Mouse (Mus musculus) layer of hippocampus, postnatal 36 days (tissue): ENCODE measurements around the gene Carmil1. TPM values are rescaled to one million over a fixed set of nuclear protein-coding genes. Genes with fewer than 3 reads are reported as not detected.
A peak's percentile ranks its signal among the peaks of the same experiment; 100 is the strongest.

Source experiments
- DNase-seq, 2 experiments: peaks; one replicate each; pipeline ENCODE4 v3.0.0; 2022
- total RNA-seq, 2 experiments: library from RNA; stranded (reverse); gene quantifications; 2 replicates each; pipeline ENCODE4 v1.2.3; 2021

Carmil1 gene
- total RNA-seq, 2 experiments from 2014 or later, result 46.4 to 47.3 TPM

DNA sequence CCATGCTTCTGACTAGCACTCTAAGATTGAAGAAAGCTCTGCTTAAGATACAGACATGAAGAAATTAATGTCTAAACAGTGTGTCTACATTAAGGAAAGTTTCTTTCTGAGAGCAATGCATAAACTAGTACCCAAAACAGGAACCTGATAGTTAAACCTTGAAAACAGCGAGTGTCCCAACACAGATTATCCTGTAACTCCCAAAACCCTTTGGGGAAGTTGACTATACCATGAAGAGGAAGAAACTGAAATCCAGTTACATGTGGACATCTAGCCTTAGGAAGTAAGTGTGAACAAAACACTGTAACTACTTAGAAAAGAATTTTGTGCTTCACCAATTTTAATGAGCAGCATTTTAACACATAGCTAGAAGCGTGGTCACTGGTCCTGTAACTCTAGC, 177.4 kb downstream of the Carmil1 start:
- DNase-seq, result no peak

DNA sequence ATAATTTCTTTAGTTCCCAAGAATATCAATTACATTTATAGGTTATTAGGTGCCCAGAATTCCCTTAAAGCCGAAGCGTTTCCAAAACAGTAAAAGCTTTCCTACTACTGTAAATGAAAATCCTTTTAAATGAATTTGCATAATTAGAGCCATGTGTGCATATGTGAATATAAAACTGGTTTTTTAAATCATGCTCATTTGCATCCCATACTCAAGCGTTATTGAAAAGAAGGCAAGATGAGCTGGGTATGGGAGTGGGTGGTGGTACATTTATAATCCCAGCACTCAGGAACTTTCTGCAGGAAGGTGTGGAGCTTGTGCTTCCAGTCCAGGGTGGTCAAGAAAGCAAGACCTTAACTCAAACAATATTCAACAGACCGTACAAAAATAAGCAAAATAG, 178.3 kb downstream of the Carmil1 start:
- no peak for DNase-seq

DNA sequence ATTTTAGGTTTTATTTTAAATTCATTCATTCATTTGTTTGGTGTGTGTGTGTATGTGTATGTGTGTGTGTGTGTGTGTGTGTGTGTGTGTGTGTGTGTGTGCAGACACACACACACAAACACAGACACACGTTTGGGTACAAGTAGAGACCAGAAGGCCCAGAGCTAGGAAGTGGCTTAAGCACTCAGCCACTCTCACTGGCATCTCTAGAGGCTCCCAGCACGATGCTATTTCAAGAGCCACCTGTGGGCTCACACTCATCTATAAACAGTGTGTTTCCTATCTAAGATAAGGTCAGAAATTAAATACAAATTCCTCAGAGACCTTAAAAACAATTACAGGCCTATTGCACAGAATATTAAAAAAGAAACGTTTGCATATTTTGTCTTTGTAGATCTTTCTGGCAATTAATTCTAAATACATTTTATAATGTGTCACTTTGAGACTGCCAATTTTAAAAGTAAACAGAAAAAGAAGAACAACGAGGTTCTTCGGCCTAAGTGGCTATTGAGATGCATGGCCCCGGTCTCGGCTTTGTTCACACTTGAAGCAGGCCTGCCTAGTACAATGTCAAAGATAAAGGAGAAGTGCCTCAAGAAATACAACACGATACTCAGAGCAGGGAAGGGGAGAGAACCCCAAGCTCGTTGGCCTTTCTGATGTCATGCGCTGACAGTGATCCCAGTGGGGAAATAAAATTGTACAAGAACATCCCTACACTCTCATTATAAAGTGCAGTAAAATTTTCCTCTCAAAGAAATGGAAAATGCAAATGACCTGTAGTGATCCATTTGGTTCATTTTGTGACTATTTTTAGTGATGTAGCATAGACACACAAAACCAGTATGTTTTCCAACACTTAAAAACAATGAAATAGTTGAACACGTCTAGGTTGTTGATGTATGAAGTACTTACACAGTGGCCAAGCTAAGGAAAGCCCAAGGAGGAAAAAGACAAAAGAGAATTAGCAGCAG, 179.2 kb downstream of the Carmil1 start:
- no peak for DNase-seq

DNA sequence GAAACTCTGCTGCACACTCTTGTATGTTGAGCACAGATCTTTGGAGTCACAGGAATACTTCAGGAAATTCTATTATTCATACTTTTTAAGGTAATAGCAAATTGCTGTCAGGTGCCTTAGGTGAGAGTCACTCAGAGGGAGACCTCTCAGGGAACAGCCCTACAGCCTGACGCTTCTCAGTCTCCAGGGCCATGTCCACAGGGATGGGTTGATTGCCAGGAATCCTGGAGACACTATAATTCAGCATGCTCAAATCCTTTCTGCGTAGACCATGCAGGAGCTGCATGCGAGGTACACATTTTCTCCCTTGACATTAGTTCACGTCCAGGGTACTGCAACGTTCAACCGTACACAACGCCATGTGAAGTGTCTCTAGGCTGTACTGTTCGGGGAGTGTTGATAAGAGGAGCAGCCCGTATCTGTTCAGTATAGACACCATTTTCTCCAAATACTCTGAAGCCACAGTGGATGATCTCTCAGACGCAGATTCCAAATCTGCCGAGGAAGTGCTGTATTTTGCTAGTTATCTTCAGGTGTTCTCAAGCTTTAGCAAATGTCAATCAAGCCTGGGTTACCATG, 180.0 kb downstream of the Carmil1 start:
- DNase-seq, result no peak

DNA sequence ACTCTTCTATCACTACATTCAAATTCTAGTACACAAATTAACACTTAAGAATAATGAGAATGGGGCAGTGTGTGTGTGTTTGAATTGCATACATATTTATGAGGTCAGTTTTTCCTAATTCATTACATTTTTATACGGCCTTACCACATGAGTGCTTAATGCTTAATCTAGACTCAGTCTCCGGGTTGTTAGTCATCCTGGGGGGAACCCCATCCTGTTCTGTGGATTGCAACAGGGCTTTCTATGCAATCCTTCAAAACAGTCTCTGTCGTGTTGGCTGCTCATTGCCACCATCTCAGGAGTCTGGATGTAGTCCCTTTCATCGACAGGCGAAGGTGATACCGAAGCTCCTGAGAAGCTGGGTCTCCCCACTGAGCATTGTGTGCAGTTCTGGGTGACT, 184.0 kb downstream of the Carmil1 start:
- no peak for DNase-seq

DNA sequence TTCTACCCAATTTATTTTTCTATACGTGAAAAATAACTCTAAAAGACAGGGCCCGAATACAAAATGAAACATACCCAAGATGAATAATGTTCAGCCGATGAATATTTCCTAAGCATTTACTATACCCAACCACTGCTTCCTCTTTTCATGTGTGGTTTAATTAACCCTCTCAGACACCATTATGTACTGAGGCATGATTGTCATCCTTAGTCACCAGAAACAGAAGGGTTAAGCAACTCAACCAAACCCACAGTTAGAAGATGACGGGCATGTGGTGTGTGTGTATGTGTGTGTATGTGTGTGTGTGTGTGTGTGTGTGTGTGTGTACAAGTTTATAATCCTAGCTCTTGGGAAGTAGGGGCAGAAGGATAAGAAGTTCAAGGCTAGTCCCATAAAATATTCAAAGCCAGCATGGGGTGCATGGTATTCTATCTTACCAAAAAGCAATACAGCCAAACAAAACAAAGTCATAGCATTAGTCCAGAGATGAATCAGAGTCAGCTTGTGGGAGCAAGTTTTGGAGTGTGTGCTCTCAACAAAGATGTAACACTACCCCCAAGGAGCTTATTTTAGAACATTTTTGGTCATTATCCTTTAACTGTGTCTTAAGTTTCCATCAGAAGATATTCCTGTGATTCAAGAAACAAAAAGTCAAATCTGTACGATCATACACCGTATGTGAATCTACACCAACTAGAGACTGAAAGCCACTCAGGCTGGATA, 185.6 kb downstream of the Carmil1 start:
- no peak for DNase-seq

DNA sequence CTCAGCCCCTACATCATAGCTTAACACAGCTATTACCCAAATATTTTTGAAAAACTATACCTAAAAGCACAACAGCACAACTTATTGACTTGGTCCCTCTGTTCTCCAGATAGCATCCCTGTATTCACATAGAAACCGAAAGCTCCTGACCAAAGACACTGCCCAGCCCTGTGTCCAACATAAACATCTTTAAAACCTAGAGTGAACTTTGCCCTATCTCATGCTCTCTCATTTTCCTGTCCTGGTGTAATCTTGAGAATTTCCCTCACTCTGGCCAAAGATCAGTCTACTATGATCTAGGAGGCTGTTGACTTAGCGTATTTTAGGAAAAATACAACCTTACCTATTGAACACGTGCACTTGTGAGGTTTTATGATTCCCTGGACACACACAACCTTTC, 187.5 kb downstream of the Carmil1 start:
- DNase-seq, result no peak

DNA sequence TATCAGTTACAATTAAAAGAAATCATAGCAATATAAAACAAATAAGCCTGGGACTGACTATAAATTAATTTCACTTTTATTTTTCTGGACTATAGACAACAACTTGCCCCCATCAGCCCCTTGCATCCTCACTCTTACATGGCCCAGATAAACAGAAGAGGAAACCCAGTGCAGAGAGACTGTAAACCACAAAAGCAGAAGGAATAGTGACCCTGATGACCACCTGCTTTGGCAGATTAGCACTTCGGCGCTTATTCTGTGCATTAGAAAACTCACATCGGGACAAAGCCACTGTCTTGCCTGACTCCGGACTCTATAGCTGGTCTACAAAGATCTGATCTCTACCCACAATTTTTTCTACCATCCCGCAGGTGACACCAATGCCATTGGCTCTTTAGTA, 188.5 kb downstream of the Carmil1 start:
- no peak for DNase-seq

DNA sequence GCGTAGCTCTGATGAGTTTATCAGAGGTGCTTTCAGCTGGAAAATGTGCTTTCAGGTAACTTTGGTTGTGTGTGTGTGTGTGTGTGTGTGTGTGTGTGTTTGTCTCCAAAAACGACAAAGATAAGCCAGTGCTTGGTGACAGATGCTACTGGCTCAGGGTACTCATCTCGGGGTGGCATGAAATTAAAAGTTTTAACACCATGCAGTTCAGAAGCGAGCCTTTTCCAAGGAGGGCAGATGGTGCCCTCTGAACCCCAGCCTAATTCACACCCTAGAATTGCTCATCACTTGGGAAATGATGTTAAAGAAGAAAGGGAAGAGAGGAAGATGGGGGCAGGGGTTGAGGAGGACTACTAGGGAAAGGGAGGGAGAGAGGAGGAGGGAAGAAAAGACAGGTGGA, 198.4 kb downstream of the Carmil1 start:
- DNase-seq, result no peak

DNA sequence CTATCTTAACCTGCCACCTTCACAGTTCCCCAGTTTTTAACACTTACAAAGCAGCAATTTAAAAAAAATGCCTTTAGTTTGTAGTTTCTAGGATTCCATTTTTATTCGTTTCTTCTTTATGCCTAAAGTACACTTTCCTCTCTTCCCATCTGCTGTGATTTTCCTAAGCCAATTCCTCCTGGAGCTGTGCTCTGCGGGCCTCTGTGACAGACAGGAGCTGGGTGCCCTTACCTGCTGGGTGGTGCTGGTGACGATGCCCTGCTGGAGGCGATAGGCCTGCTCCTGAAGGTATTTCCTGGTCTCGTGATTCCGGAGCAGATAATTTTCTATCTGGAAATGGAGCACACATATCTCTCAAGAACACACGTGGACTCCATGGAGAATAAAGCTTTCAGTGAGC, 198.9 kb downstream of the Carmil1 start:
- DNase-seq, result peak in 1 of 2 experiments; percentile 14

DNA sequence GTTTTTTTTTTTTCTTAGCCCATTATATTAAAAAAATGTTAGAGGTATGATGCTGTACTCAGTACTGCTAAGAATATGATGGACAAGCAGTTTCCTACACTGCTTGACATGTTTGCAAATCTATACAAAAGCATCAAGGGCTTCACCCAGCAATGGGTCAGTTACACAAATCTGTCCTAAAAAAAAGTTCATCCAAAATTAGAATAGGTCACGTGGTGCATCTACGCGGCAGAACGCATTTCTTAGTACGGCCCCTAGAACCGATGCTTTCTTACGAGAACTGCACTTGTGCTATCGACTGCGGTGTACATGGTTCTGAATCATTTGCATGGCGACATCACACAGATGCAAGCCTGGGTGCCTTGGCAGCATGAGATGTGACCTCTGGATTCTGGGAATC, 208.0 kb downstream of the Carmil1 start:
- no peak for DNase-seq

DNA sequence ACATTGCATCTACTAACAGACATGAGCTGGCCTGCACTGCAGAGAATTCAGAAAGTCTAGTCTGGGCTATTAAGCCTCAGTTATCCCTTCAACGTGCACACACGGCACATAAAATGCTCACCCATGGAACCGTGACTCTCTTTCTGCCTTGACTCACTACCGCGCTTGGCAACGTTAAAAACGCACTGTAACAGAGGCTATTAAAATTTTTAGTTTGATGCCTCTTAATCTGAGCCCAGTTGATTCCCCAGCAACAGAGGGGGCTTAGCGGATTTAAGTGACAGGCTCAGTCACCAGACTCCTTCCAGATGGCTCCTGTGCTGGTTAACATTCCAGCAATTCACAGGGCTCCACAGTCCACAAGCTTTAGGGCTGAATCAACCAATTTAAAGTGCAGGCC, 213.0 kb downstream of the Carmil1 start:
- DNase-seq, result no peak

DNA sequence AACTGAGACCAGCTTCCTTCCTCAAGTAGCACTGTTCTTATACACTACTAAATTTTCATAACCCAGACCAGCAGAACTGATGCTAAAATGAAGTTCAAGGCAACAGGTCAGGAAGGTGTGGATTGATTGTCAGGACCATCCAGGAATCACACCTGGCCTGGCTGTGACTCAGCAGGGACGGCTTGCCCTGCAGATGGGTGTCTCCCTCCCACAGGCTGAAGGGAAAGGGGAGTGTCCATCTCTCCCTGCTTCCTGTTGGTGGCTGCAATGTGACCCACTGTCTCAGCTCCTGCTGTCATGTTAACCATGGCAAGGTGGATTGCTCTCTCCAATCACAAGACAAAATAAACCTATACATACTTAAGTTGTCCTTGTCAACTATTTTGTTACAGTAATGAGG, 215.1 kb downstream of the Carmil1 start:
- DNase-seq, result no peak

DNA sequence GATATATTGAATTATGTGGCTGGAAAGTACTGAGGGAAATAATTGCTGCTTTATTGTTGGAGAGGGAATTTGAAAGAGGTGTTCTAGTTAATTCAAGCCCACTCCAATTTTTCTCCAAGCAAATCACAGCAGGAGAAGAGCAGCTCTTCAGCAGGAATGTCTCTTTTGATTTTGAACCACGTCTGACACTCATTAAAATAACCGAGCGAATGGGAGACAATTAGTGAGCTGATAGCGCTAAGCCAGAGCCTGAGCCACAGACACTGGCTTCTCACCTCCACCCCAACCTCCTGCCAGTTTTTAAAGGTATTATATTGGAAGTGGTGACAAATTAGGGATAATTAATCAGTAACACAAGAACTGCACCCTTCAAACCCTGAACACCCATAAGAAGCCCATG, 217.8 kb downstream of the Carmil1 start:
- DNase-seq, result no peak

DNA sequence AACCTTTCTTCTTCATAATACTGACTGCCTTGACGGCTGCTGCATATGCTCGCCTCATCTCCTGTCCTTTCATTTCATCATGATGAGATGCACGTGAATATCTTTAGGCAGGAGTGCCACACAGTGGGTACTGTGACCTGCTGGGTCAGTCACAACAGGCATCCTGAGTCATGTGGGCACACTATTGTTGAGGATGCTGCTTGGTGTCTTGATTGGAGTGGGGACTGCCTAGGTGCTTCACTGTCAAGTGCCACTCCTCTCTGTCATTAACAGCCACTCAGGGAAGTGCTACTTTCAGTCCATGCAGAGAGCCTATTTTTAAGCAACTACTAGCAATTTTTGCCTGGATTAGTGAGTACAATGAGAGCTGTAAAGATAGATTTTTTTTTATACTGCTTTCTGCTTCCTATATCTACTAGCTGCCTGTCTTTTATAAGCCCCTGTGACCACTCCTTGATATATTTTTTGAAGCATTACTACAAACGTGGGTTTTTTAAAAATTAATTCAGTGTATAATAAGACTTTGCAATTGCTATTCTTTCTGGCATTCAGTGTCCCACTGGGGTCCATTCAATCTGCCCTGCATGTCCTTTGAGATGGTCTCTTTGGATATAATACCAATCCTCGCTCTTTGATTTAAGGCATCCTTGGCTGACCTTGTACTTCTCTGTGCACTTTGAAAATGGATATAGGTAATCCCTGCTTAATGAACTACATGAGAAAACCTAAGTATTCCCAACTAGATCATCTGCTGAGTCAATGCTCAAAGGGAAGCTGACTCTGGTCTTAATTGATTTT, 225.3 kb downstream of the Carmil1 start:
- no peak for DNase-seq

DNA sequence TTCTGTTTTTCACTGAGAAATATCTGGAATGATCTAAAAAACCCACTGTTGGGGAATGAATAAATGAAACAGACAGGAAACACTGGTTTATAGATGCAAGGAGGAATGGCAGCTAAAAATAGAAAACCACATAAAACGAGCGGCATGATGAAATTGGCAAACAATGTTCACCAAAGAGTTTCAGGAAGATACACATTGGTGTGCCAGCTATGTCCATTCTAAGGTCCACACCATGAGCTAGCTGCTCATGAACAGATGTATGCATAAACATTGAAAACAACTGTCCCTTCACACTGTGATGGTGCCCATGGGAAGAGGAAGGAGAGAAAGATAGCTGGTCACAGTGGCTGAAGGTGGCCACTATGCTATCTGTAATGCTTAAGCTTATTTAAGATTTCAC, 229.1 kb downstream of the Carmil1 start:
- DNase-seq, result no peak

DNA sequence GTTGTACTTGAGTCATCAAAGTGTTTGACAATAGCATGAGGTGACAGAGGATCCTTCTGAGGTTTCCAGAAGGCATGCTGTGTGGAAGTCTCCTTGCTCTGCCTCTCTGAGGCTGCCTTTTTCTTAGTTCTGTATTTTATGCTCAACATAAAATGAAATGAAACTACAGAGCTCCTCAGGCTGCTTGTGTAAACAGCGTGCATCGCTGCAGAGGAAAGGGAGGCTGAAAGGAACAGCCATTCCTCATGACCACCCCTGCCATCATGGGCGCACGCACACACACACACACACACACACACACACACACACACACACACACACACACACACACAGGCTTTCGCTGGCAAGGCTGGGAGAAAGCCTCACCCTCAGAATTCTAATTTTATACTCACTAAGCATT, 230.3 kb downstream of the Carmil1 start:
- DNase-seq, result no peak

DNA sequence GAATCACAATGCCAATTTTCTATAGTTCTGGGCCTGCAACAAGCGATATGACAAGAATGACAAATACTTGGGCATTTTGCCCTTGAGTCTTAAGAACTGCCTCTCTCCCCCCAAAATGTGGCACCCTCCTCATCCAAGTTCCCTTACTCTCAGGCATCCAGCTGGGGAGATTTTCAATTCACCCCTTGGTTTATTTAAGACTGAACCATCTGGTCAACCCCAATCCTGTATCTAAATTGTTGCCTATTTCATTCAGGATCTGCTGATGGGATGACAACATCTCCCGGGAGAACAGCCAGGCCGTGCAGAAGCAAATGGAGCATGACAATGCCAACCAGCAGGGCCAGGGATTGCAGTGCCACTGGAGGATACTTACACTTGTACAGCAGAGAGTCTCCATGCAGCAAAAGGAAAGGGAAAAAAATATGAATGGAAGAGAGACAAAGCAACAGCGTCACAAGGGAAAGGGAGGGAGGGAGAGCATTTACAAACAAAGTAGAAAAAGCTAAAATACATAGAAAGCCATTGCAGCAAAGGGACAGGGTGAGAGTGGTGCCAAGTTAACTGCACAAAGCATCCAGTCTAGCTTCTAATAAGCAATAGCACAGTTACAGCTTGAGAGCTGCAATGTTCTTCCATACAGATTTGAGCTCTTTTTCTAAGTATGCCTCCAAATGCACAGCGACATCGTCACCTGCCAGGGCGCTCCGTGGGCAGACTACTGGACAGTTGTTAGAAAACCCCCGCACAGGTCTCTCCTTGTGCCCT, 231.1 kb downstream of the Carmil1 start:
- peak; percentile 75 to 77 for DNase-seq

DNA sequence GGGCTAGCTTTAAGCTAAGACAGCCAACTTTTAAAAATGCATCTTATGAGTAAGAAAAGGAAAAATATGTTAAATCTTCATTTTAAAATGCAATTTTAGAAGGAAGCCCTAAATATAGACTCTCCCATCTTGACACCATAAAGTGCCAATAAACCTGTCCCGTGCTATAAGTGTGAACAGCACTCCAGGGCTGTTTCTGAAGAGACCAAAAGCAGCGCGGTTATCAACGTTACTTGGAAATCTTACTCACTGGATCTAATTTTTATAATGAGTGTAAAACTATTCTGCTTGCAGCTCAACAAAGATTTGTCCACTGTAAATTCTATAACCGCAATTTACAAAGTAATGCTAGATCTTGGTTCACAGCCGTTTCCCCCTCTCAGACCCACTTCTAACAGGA, 232.0 kb downstream of the Carmil1 start:
- DNase-seq, result no peak

DNA sequence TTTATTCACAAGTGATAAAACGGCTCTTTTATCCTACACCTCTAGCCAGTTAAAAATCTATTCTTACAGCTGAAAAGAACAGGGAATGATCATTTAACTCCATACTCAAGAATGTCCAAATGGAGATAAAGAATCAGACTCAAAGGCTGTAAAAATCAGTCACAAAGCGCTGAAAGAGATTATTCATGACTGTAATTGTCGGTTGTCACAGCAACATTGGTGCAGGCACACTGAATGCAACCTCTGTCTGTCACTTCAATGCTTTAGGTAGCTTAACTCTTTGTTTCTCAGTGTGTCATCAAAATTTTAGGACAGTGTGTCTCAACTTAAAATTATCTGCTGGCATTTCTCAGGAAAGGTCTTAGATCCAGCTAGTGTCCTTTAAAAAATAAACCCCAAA, 235.3 kb downstream of the Carmil1 start:
- DNase-seq, result no peak

DNA sequence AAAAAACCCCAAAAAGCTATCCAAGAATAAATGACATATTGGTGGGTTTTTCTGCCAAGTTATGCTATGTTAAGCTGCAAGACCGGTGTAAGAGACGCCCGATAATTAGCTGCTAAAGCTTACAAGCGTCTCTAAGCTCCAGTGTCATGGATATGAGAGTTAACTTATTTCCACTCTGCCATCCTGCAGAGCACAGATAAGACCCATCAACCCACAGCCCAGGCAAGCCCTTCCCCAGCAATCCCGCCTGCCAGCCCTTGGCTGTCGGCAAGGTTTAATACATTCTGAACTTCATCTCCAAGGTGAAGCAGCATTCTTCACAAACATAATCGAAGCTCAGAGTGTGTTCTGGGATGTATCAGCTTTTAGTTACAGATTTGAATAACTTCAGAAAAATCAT, 240.4 kb downstream of the Carmil1 start:
- DNase-seq, result no peak

DNA sequence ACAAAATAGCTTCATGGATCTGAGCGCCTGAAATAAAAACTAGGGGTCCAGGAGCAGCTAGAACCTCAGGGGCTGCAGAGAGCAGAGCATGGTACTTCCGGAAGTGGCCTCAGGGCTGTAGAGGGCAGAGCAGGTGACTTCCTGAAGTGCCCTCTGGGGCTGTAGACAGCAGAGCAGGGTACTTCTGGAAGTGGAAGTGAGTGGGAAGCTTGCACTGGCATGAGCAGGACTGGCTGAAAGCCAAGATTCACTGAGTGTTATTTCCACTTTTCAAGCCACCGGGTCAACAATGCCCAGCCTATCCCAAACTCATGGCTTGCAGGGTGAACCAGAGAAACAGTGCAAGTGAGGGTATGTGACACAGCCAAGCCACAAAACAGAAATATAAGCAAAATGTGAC, 243.1 kb downstream of the Carmil1 start:
- no peak for DNase-seq
